Mouse (Mus musculus) left cerebral cortex, postnatal 25 days (tissue): Measurements from ENCODE around the gene Vapb. TPM values are rescaled to one million over a fixed set of nuclear protein-coding genes. Genes with fewer than 3 reads are reported as not detected.

ENCODE experiments used
- DNase-seq, 2 experiments: peaks; one replicate each; pipeline ENCODE4 v3.0.0; 2022; ENCODE audit warnings: low spot score in 2 of 2, mixed read lengths in 1 of 2
- intact Hi-C: fragments of 180-260 bp; cut with DNase I; formaldehyde crosslinking; loops from one replicate; pipeline ENCODE4 v1.15.1; 2025
- total RNA-seq, 2 experiments: library from RNA; stranded (reverse); gene quantifications; 2 replicates each; pipeline ENCODE4 v1.2.3; 2021

Gene Vapb
- total RNA-seq, 2 experiments from 2014 or later = 125 to 133 TPM

DNA sequence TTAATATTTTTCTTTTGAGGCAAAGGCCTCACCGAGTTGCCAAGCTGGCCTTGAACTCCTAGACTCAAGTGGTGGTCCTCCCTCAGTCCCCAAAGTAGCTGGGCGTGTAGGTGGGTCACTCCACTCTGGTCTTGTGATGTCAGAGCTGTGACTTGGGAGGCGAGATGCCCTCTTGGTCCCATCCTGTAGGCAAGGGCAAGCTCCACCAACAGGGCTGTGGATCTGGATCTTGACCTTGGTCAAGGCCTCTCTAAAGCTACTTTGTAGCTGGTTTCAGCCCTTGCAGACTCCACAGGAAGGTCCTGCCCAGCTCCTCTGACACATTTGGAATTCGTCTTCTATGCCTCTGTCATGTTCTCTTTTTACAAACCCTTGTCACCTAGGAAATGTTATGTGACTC is 11.5 kb upstream of the Vapb start:
- DNase-seq = no peak
- intact Hi-C loops = no loop called here

DNA sequence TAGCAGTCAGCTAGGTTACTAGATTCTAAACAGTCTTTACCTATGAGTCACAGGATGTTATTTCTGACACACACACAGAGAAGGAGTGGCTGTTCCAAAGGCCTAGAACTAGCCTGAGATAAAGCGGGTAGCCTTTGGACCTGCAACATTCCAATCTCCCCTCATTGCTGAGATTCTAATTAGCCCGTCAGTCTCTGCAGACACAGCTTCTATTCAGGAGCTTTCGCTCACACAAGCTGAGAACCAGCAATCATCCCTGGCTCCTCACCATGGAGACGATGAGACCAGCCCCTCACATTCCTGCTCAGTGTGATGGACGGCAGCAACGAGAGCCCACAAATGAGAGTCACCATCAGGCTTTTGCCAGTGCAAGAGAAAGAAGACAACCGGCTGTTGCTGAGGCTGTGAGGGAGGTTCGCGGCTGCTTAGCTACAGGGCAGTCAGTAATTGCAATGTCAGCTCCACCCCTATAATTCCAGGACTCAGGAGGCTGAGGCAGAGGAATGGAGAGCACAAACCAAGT is 6.8 kb upstream of the Vapb start:
- intact Hi-C loops = no loop called here
- peak in 1 of 2 experiments; percentile 13 for DNase-seq

DNA sequence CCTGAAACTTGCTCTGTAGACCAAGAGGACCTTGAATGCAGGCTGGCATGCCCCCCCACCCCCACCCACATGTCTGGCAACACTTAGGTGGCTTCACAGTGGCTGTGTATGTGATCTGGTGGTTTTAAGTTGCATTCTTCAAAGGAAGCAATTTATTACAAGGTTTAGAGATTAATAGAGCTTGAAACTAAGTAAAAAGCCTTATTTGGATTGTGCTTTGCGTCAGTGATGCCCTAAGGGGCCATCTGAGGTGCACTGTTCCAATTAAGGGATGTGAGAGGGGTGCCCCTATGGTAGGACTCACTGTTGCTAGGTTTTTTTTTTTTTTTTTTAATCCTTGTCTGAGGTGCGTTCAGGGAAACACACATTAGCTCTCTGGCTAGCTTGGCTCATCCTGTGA is 2.9 kb upstream of the Vapb start:
- intact Hi-C loops = no loop called here
- DNase-seq = no peak

DNA sequence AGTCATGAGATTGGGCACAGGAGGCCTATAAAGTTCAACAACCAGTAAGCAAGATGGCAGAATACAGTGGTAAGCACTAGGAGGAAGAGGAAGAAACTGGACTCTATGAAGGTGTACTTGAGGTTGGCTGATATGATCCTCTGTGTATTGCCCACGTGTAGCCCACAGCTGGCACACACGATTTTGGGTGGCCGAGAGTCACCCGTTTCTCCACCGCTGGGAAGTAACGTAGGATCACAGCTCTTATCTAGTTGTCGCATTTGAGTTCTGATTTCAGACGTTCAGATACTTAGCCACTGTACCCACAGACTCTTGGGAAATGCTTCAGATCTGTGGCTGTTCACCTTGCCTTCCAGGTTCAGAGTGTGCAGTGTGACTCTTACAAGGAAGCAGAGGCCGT is 921 bp downstream of the Vapb start:
- no peak for DNase-seq
- intact Hi-C loops = no loop called here

DNA sequence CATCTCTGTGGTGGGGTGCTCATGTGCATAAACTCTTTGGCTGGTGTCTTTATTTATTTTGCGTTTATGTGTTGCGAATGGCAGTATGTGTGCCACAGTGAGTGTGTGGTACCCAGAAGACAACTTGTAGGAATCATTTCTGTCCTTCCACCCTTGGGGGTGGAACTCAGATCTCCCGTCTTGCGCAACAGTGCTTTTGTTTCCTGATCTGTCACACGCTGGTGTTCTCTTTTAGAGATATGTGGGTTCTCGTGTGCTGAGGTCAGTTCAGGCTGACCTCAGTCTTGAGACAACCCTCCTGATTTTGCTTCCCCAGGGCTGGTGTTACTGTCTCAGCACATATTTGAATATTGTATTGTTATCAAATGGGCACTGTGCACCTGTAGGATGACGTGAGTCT is 1.8 kb downstream of the Vapb start:
- intact Hi-C loops = no loop called here
- no peak for DNase-seq

DNA sequence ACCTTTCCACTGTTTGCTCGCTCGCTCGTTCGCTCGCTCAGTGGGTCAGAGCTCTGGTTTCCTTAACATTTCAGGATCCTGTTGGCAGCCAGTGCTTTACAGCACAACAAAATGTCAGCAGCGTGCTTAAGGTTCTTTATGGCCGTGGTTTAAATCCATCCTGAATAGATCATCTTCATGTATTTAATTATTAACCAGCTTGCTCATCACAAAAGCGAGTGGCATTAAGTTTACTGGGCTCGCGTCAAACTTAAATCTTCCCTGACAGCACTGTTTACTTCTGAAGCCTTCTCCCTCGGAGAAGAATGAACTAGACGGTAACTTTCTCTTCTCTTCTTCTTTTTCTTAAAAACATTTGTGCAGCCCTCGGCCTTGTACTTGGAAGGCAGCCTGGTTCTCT is 4.8 kb downstream of the Vapb start:
- intact Hi-C loops = no loop called here
- no peak for DNase-seq

DNA sequence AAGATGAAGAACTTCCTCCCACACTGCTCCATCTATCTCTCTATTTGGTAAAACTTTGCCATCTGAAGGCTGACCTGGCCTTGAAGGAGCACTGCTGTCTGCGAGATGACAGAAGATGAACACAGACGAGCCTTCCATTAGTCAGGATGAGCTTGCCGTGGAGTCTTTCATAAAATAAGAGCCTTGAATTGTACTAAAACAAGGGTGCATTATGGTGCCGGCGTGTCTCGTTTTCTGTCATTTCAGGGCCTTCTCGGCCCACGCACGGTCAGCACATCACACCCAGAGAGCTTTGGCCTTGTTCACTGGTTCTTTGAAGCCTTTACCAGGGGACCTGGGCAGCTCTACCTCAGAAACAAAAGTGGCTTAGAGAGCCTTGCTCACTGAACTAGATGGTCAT is 5.4 kb downstream of the Vapb start:
- DNase-seq = no peak
- intact Hi-C loops = no loop called here

DNA sequence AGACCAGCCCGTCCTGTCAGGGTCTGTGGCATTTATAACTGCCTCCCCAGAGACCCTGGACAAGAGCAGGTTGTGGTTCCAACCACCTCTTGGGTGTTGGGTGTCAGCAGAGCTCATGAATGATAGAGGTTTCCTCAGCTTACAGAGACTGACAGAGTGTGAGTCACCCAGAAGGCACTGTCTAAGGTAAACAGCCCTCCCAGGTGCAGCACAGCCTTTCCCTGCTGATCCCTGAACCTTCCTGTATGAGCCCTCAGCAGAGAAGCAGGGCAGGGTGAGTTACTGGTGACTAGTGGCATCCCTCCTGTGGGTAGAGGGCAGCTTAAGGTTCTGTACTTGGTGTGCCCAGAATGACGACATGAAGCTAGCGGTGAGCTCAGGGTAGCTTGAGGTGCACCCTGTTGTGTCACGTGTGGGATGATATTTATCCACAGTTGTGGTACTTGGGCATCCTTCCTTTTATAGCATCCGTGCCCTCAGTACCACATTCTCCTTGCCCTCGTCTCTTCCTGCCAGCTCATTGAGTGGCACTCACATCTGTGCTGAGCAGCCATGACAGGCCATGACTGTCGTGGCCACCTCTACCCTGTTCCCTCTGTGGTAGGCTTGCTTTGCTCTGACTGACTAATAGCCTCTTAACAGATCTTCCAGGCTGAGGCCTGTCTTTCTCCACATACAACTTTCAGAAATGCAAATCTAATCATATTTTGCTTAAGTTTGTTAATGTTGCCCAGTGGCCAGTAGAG is 6.9 kb downstream of the Vapb start:
- no peak for DNase-seq
- intact Hi-C loops = no loop called here

DNA sequence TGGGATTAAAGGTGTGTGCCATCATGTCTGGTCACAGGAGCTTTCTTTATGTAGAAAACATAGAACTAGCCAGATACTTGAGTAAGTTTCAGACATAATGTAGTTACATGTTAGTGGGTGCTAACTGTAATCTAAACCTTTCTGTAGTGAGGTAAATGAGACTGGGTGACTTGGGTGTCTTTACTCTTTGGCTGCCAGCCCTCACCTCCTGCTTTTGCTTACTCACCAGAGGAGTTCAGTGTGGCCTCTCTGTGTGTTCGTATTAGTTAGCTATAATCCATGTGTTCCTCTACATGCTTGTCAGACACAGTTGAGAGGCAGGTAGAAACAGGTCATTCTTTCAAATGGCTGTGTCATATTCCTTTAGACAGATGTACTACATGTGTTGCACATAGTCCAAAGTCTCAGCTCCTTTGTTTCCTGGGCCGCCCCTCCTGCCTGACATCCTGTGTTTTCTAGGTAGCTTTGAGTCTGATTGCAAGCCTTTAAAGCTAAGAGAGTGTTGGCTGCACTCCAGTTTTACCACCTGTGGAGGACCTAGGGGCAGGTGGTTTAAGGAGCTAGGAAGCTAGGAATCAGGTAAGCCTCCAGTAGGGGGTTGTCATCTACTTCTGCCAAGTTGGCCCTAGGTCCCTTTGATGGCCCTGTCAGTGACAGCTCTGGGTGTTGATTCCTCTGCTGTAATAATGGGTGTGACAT is 11.8 kb downstream of the Vapb start:
- DNase-seq = no peak
- intact Hi-C loops = no loop called here

DNA sequence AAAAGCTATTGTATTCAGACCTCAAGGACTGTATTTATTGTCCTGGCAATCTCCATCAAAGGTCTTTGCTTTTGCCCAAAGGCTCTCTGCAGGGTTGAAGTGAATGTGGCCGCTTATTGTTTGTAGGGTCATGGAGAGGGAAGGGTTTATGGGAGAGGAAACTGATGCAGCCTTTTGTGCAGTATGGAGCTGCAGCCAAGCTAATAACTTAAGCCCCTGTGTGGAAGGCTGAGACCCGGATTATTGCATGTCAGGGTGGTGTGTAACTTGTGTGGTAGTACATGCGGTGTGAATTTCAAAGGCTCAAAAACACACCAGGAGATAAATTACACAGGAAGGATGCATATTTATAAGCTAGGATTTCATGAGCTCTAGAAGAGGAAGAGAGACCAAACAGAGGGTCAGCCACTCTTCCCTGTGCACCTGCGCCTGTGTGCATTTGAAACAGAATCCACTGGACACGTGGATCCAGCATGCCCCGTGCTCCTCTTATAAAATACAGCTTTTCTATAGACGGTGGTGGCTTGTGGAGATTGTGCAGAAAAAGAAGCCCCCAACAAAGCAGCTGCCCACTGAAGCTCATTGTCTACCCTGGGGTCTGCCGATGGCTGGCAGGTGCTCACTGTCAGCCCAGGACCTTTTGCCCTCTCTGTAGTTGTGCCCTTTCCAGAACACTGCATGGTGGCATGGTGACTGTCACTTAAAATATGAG is 18.3 kb downstream of the Vapb start:
- intact Hi-C loops = no loop called here

DNA sequence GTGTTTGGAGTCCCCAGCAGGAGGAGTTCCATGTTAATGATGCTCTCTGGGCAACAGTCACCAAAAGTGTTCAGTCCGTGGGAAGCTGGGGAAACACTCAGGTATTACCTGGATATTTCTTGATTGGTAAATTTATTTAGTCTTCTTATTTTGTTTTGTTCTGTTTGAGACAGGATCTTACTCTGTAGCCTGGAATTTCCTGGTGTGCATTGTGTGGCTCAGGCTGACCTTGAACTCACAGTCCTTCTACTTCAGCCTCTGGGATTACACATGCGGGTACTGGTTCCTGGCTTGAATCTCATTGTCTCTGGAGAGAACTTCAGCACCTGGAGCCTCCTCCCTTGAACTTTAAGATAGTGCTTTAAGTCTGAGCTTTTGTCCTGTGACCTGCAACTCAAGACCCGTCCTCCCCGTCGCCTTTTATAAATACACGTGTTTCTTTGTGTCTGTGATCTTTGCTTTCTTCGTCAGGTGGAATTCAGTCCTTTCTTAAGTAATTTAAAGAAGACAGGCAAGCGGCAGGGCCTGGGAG is 20.4 kb downstream of the Vapb start:
- DNase-seq = no peak
- intact Hi-C loops = no loop called here

More for the DNA sequence above, 18.3 kb downstream of the Vapb start:
- no peak for DNase-seq

DNA sequence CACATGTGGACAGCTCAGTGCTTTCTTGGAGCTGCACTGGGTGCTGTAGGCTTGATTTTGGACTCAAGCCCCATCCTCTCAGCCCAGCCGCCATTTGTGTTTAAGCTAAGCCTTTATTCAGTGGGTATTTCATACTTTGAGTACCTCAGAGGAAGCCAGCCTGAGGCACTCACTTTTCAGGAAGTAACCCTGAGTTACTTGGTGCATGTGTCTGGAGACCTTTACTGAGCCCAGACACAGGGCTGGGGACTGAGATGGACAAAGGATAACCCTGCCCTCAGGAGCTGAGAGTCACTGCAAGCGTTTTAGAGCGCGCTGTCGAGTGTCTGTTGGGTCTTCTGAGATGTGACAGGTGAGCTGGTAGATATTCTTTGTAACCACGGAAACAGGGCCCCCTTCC is 23.3 kb downstream of the Vapb start:
- intact Hi-C loops = no loop called here
- no peak for DNase-seq

DNA sequence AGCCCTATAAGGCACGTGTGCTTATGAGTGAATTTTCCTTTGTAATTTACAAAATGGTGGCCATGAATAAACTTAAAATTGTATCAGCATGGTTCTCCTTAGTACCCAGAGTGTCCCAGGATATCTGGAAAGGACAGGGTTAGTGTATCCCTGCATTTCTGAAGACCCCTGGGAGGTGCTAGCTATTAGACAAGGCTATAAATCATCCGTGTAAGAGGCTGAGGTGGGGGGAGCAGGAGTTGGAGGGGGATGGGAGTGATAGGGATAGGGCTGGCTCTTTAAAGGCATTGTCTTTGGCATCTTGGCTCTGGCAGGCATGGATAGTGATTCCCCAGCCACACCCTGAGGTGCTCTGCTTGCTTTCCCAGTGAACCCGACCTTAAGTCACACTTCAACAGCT is 27.3 kb downstream of the Vapb start:
- intact Hi-C loops = no loop called here
- DNase-seq = no peak

DNA sequence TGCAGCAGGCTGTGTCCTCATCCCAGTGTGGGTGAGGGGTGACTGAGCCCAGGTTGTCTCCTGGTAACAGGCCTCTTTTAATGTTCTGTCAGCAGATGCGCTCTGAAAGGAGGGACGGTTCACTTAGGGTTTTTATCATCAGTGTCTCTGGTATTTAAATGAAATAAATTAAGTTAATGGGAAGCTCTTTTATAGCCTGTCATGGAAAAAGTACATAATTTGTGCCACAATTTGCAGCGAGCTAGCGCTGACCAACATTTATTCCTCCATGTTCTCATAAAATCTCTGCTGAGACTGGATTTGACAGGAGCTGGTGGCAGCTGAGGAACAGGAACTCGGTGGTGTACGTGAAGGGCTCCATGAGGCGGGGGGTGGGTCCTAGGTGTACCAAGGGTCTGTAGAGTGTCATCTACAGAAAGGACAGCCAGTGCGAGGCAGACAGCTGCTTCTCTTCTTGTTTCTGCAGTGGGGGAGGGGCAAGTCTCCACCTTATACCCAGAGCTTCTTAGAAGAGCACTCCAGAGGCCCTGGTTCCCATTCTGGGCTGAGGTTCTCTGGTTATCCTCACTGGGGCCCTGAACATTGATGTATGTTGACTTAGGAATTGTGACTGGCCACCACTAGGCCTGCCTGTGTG is 30.8 kb downstream of the Vapb start:
- intact Hi-C loops = no loop called here

DNA sequence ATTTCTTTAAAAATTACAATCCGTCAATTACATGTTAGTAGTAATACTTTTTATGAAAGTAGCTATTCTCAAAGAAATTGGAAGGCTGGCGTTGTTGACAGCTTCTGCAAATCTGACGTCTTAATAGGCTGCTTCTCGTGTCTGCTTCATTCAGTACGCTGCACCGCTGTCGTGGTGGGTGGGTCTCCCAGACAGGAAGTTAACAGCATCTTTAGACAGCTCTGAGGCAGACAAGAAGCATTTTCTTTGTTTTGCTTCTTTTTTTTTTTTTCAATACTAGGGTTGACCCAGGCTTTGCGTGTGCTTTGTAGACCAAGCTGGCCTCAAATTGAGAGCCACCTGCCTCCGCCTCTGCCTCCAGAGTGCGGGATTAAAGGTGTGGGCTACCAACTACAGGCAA is 31.9 kb downstream of the Vapb start:
- no peak for DNase-seq
- intact Hi-C loops = no loop called here

More for the DNA sequence above, 30.8 kb downstream of the Vapb start:
- no peak for DNase-seq

DNA sequence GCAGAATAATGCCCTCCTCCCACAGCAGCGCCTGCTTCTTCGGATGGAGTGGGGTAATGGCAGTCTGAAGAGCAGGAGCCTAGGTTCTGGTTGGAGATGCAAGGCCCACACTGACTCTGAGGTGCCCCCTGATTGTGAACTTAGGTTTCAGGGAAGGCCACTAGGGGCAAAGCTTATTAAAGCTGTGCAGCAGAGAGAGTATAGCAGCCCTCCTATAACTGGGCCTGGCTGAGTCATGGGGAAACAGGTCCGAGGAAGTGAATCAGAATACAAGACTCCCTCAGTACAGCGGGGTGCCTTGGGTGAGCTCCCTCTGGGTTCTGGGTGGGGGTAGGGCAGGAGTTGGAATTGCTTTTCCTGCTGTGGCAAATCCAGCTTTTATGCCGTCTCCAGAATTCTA is 33.3 kb downstream of the Vapb start:
- intact Hi-C loops = no loop called here

DNA sequence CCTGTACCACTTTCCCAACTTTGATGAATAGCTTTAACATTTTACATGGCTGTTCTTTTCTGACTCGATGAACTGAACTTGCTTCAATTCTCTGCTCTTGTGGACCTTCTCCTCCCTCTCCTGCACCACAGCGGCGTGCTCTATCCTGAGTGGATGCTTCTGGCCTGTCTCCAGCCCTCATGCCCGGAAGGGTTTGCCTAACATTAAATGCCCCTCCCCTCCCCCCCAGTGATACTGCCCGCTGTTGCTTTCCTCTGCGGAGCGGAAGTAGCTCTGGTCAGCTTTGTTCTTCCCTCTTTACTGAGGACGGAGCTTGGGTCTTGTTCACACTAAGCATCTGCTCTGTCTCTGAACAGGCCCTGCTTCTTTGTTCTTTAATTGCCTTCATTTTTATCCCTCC is 34.4 kb downstream of the Vapb start:
- no peak for DNase-seq
- intact Hi-C loops = no loop called here

More for the DNA sequence above, 33.3 kb downstream of the Vapb start:
- DNase-seq = no peak

DNA sequence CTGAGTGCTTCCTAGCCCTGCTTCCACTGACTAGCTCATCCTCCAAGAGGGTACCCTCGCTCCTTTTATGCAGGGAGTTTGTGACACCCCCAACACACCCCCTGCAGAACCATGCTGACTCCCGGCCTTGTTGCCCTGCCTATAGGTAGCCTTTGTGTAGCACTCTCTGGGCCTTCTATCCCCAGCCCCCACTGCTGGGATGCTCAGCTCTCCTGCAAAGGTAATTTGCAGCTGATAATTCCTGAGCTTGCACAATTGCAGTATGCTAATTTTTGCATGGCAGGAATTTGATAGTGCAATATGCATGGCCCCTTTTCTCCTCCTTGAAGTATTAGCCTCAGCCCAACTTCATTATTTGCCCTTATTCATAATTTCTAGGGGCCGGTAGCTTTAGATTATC is 38.2 kb downstream of the Vapb start:
- intact Hi-C loops = no loop called here

DNA sequence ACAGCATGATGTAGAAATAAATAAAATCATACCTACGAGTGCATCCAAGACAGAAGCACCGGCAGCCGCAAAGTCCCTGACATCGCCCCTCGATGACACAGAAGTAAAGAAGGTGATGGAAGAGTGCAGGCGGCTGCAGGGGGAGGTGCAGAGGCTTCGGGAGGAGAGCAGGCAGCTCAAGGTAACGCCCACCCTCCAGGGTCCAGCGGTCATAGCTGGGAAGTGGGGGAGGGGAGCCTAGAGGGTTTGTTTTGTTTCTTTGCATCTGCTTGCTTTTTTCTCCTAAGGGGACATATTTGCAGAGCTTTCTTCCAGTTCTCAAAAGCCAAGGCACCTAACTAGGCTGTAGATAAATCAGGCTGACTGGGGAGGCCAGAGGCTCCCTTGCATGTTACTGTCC is 38.8 kb downstream of the Vapb start:
- DNase-seq = no peak
- intact Hi-C loops = no loop called here

More for the DNA sequence above, 38.2 kb downstream of the Vapb start:
- no peak for DNase-seq

DNA sequence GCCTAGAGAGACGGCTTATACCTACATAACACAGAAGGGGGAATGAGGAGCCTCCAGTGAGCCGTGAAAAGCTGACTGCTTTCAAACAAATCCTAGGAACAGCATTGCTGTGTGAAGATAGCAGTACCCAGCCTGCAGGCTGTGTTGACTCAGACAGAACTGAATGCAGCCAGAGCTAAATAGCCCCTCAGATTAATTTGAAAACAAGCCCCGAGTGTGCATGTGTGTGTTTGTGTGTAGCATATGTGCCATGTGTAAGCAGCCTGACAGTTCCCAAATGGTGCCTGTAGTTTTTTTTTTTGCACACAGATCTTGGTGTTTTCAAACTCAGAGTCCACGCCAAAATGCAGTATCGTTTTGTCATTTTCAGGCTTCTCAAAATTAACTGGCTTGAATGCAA is 43.6 kb downstream of the Vapb start:
- no peak for DNase-seq
- intact Hi-C loops = loop anchor here (10.0 kb wide), 1 partner anchor 196 kb away; no protein-coding TSS in a partner anchor
